Mouse (Mus musculus): Measurements from ENCODE around the gene Pex11g. TPM values are rescaled to one million over a fixed set of nuclear protein-coding genes. Genes with fewer than 3 reads are reported as not detected.
A peak's percentile ranks its signal among the peaks of the same experiment; 100 is the strongest.

Pex11g gene
- total RNA-seq, 1 experiment from 2014 or later: 12.8 TPM

GRCm38 (mm10) chr8:3481605-3482004, 14.1 kb upstream of the Pex11g start:
- no peak for DNase-seq

- no peak for DNase-seq
These were observed 12.8 kb upstream of the Pex11g start for GRCm38 (mm10) chr8:3480221-3480785.

- no peak for DNase-seq
These were observed 8.4 kb upstream of the Pex11g start for GRCm38 (mm10) chr8:3475715-3476429.

GRCm38 (mm10) chr8:3470562-3470961, 3.1 kb upstream of the Pex11g start, which contains the start of gene Tex45:
TSS of gene Tex45 (plus strand) at chr8:3470862.
- no peak for DNase-seq

- DNase-seq: no peak
These were observed 1.4 kb upstream of the Pex11g start for GRCm38 (mm10) chr8:3468838-3469237.

GRCm38 (mm10) chr8:3467886-3468545, 536 bp upstream of the Pex11g start:
- DNase-seq: no peak

GRCm38 (mm10) chr8:3464309-3464708, 3.2 kb downstream of the Pex11g start:
- DNase-seq: peak; percentile 58

- DNase-seq: no peak
These were observed 4.2 kb downstream of the Pex11g start for GRCm38 (mm10) chr8:3463248-3463647.

GRCm38 (mm10) chr8:3451992-3452391, 15.5 kb downstream of the Pex11g start:
- no peak for DNase-seq

- peak; percentile 79 for DNase-seq
These were observed 16.8 kb downstream of the Pex11g start for GRCm38 (mm10) chr8:3450670-3451069.

GRCm38 (mm10) chr8:3449226-3449625, 18.3 kb downstream of the Pex11g start:
- no peak for DNase-seq

GRCm38 (mm10) chr8:3439510-3439909, 28.0 kb downstream of the Pex11g start:
- DNase-seq: peak; percentile 34

- DNase-seq: no peak
These were observed 31.0 kb downstream of the Pex11g start for GRCm38 (mm10) chr8:3436492-3436891.

- no peak for DNase-seq
These were observed 36.4 kb downstream of the Pex11g start for GRCm38 (mm10) chr8:3431113-3431512.

GRCm38 (mm10) chr8:3429966-3430365, 37.5 kb downstream of the Pex11g start:
- DNase-seq: peak; percentile 87

GRCm38 (mm10) chr8:3428426-3428825, 39.1 kb downstream of the Pex11g start:
- no peak for DNase-seq

- no peak for DNase-seq
These were observed 41.3 kb downstream of the Pex11g start for GRCm38 (mm10) chr8:3426211-3426610.

GRCm38 (mm10) chr8:3425217-3425616, 42.3 kb downstream of the Pex11g start:
- DNase-seq: no peak

GRCm38 (mm10) chr8:3421507-3421906, 46.0 kb downstream of the Pex11g start:
- DNase-seq: no peak

GRCm38 (mm10) chr8:3420105-3420706, 47.3 kb downstream of the Pex11g start:
- no peak for DNase-seq

- no peak for DNase-seq
These were observed 49.4 kb downstream of the Pex11g start for GRCm38 (mm10) chr8:3418101-3418500.

- DNase-seq: peak; percentile 46
These were observed 50.0 kb downstream of the Pex11g start for GRCm38 (mm10) chr8:3417455-3417854.

- no peak for DNase-seq
These were observed 50.6 kb downstream of the Pex11g start for GRCm38 (mm10) chr8:3416846-3417245.
